Mouse (Mus musculus): ENCODE results near the gene Fyn.

Fyn gene

DNA sequence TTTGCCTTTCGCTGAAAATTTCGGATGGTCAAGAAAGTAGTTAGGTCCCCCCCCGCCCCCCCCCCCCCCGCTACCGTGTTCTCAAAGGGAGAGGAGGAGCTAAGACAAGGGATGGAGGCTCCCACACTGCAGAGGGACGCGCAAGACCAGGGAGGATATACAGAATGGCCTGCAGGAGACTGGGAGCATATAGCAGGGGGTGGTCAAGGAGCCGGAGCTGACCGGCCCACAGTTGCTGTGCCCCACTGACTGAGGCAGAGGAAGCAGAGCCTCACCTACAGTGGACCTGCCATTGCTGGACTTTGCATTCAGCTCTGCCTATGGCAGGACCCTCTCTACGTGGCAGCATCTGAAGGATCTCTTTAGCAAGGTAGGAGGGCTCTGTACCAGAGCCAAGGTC, 10.6 kb downstream of the Fyn start:
- no peak for DNase-seq

DNA sequence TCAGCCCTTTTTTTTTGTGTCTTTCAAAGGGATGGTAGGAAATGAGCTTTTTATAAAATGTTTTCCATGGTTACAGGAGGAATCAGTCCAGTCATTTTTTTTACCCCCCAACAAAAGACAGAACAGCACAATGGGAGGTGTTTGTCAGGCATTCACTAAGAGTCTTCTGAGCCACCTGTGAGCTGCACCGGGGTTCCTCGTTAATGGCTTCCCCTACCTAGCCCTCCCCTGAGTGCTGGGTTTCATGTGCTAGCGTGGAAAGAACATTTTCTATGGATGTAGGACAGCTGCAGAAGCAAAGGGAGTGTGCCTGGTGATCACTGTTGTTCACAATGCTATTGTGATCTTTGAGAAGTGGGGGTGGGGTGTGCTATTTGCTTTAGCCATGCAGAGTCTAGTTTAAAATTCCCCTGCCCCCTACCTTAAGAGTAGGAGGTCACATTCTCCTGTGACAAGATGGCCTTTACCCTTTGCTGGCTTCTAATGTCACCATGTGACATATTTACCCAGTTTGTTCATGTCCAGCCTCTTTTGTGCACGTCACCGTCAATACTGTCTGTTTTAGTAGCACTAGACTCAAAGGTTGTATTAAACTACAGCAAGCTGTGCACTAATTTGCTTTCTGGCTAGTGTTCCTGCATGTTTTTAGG, 11.2 kb downstream of the Fyn start:
- DNase-seq, result no peak

DNA sequence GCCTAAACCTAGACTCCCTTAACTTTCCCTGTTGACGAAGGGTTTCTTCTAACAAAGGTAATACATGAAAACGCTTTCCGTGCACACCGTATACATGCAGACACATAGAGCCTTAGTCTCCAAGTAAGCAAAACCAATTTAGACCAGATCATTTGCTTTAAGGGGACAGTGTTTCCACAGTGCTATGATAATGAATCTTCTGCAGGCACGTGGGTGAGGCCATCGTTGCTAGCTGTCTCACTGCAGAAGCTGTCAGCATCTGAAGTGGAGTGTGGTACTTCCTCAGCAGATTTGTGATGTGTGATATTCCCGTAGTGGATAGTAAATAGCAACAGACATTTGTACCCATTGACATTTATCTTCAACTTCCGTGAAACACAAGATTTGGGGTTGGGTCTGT, 16.6 kb downstream of the Fyn start:
- DNase-seq, result no peak

DNA sequence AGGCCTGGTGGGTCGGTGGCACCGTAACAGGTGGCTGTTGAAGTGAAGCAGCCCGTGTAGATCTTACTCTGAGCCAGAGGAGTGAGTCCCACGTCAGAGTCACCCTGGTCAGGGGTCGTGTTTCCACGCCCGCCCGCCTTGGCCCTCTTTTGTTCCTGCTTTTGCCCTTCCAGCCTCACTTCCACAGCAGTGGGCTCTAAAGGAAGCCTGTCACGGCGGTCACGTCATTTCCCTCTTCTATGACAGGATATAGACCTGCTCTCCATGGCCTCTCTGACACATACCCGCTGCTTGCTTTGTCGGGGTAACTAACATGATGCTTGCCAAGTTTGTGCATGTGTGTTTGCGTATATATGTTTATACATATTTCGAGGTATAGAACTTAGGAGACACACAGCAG, 17.5 kb downstream of the Fyn start:
- DNase-seq, result no peak

DNA sequence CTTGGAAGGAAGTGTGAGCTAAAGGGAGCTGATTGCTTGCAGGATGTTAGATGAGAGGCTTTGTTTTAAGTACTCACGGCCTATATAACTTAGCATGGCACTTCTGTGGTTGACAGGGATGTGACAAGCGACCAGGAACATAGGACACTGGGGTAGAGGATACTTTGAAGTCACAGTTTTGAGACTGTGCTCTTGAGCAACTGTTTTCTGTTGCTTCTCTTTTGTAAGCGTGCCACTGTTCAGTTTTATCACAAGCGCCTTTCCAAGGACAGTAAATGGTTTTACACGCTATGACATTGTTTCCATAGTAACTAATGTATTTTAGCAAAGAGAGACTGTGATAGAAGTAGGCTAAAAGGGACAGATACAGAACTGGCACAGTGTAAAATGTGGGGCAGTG, 18.4 kb downstream of the Fyn start:
- no peak for DNase-seq

DNA sequence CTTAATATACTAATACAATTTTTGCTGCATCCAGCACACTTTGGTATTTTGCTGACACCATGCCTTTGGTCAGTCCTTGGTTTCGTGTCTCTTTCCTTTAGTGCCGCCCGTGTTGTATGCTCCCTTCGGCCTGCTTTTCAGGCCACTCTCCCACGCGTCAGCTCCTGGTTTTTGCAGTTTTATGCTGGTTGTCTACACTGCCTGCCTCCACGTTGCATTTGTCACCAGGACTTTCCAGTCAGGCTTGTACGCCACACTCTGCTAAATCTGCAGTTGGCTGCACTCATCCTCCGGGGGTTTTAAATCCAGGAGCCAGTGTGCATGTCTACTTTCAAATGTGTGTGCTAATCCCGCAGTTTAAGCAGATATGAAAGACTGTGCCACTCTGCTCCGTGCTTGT, 18.9 kb downstream of the Fyn start:
- DNase-seq, result no peak

DNA sequence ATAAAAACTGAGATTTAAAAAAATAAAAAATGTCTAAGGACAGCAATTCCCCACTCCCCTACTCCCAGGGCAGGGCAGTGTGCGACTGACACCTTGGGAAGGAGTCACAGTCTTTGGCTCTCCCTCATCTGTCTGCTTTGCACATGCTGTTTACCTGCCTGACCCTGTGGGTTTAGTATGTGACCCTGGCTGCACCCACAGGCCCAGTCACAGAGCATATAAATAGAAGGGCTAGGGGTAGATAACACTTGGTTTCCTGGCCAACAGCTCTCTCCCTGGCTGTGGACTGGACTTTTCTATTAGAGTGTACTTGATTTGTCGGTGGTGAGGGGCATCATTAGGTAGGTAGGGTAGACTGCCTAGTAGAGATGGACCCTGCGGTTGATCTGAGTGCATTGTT, 19.5 kb downstream of the Fyn start:
- DNase-seq, result no peak

DNA sequence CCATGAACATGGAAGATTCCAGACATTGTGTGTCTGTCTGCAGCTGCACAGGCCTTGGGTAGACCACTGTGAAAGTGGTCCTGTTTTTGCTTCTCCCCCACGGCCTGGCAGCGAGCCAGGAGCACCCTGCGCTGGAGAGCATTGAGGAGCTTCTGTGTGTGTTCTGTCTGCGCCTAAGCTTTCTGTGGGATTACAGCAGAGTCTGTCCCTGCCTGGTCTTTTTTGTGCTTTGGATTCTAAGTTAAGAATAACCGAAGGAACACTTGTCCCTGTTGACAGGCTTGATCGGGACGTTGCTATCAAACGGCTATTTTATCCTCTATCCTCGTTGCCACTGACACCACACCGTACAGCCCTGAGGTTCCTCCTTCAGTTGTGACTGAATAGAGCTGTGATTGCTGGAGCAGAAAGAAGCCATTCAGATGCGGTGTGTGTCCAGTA, 20.8 kb downstream of the Fyn start:
- no peak for DNase-seq

DNA sequence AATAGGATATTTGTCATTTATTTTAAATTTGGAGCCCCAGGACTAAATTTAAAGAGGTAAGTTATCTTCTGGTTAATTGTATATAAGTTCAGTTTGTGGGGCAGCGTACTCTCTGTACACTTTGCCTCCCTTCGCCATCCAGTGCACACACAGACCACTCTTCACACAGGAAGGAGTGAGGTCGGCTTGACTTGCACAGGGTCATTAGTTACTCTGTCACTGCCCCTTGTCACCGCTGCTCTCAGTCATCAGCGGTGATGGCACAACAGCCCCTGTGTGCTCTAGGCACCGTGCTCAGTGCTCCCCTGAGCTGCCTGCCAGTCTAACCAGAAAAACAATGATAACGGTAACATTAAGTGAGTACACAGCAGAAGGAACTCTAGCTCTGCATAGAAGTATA, 21.9 kb downstream of the Fyn start:
- no peak for DNase-seq

DNA sequence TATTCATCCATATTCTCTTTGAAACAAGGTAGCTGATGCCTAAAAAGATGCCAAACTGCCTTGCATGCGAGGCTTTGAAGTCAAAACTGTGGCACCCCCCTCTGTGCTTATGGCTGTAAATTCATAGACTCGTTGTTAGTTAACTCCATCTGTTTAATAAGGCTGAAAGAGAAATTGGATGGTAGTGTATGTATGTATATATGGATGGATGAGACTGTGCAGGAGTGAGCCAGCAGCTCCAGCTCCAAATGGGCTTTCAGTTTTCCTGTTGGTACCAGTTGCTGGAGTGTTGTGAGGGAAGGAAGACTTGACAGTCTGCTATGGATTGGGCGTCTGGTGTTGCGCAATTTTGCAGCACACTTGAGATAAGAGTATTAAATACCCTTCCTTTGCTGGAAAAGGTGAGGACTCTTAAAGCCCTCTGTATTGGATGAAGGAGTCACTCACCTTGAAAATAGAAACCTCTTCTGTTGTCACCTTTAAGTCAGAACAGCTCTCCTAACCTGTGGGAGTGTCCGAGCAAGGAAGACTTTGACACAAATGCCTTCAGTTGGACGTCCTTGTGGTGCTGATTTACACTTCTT, 24.3 kb downstream of the Fyn start:
- DNase-seq, result no peak

DNA sequence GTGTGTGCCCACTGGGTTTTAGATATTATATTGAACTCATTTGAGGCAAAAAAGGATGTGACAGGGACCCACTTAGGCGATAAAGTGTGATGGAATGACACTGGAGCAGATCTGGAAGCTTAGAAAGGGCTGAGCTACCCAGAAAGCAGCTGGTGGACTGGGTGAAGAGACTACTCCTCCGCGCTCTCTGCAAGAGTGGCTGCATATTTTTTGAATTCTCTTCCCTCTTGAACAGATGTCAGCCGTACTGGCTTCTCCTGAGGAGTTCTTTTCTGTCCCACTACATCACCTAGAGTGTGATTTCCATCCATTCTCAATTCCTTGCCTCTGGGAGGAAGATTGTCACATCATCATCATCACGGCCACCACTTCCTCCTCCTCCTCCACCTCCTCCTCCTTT, 26.9 kb downstream of the Fyn start:
- DNase-seq, result no peak

DNA sequence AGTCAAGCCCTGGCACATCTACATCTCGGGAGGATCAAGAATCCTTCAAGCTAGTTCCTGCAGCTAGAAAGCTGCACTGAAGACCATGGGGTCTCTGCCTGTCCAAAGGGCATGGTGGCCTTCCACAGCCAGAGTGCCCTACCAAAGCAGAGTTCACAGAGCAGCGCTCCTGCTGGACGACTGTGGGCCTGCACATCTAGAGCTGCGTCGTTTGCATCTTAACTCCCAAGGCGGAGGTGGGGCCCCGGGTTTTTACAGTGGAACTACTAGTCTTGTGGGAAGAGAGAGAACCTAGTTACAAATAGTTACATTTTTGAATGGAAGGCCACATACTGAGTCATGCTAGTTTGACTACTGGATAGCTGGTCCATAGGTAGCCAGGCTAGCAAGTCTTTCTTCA, 30.3 kb downstream of the Fyn start:
- DNase-seq, result no peak

DNA sequence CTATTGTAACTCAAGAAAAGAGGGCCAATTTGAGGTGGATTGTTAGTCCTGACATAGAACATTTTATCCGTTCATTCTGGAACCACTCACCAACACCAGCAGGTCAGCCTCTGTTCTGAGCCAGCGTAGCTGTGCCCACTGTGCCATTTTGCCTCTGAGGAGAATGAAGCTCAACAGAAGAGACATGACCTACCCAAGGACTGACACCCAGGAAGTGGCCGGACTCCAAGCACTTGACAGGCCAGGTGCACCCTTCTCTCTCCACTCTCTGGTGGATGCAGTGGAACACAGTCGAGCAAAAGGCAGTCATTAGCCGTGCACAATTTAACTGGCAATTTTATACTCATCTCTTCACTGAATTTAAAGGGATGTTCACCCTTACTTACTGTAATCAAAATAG, 31.5 kb downstream of the Fyn start:
- no peak for DNase-seq

DNA sequence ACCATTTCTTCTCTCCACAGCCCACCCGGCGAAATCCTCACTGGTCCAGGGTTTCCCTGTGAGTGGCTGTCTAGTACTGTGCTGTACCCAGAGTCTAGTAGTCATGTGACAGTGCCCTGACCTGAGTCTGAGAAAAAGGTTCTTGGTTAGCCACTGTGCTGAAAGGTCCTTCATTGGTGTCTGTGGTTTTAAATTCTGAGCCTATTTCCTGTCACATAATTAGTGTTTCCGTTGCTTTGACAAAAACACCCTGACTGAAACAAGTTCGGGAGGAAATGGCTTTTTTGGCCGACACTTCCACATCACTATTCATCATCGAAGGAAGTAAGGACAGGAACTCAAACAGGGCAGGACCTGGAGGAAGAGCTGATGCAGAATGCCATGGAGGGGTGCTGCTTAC, 33.8 kb downstream of the Fyn start:
- DNase-seq, result peak in 1 of 2 experiments; percentile 25

DNA sequence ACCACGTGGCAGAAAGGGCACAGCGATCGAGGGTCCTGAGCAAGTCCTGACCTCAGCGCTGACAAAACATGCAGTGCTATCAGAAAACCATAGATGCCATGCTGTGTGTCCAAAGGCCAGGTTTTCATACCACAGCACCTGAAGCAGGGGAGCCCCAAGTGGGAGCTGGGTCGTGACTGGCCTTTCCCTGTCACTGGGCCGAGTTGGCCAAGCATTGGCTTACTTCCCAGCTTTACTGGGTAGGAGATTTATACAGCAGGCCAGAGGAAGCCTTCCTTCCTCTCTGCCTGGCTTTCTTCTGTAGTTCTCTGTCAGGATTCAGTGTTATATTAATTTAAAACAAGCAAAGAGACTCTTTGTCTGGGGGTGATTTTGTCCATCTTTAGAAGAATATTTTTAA, 35.1 kb downstream of the Fyn start:
- DNase-seq, result no peak

DNA sequence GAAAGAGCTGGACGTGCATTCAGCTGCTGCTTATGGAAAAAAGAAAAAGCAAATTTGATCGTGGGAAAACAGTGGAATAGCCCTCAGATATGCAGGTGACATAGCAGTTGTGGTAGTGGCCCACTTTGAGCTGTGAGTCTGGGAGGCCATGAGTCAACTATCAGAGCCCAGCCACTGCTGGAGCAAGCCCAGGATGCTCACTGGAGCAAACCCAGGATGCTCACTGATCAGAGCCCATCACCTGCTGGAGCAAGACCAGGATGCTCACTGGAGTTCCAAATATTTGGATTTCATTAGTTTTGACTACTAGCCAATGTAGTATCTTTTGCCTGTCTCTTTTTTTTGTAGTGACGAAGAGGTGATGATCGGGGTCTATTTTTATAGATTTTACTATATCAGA, 35.5 kb downstream of the Fyn start:
- DNase-seq, result no peak

DNA sequence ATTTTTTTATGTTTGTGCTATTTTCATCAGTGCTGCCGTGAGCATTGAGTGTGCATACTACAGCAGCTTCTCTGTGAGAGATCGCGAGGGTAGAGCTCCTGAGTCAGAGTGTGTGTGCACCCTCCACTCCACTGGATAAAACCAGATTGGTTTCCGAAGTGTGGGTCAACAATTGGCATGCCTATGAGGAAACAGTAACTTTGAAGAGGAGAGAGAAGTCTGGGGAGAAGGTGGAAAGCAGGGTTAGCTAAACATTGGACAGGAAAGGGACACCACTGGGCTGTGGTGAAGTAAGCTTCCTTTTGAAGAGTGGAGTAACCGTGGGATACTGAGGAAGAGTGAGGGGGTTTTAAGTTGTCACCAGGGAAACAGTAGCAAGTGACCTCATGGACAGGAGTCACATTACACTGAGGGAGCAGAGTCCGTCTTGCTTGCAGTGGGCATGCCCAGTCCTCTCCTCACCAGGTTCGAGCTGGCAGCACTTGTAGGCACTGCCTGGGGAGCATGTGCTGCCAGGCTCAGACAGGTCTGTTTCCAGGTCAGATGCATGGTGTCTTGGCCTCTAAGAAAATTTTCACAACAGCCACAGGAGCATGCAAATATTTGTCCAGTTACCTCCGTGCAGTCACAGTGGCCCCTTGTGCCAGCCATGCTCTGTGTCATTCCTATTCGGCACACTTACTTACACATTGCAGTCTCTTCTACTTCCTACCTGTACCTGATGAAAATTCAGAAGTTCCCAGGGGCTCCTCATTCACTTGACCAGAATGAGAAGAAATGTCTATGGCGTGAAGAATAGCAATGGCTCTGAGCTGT, 37.5 kb downstream of the Fyn start:
- no peak for DNase-seq

DNA sequence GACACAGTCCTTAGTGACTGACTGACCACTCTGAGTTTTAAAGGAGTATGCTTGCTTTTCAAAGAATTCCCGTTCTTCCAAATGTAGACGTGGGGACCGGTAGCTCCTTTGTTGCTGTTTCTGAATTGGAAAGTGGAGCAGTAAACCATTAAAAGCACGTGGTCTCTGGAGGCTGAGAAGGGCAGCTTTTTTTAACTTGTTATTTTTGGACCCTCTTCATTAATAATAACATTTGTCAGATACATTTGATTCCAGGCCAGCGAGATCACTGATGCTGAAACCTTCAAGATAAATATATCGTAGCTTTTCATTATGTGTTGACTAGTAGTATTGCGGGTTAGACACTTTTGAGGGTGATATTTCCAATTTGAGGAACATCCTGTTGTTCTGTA, 38.1 kb downstream of the Fyn start:
- no peak for DNase-seq

DNA sequence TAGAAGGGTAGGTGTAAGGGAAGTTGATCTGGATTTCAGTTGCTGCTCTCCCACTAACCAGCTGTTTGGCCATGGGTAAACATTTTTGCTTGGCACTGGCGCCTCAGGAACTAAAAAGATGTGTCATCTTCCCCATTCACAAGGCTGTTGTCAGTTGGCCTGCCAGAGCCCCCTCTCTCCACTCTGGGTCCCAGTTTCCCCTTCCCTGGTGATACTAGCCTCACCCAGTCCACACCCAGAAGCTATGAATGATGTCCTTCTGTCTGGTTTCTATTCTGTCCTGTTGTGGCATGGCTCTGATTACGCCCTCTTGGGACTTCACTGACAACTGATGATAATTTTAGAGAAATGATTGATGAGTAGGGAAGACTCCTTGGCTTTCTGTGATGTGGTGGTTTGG, 38.9 kb downstream of the Fyn start:
- no peak for DNase-seq

DNA sequence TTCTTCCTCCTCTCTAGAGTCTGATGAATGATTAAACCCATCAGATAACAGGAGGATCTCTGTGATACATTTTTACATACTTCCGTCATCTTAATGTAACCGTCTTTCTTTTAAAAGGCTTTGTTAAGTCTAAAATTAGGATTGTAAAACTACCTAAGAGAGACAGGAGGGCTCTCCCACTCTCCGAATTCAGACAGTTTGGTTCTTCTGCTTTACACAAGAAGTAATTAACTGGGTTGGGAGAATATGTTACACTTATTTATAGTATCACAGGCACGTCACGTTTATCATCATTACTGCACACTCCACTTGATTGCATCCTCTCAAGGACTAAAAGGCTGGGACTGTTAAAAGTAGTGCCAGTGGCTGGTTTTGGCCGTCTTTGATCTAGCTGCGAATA, 40.9 kb downstream of the Fyn start:
- no peak for DNase-seq

DNA sequence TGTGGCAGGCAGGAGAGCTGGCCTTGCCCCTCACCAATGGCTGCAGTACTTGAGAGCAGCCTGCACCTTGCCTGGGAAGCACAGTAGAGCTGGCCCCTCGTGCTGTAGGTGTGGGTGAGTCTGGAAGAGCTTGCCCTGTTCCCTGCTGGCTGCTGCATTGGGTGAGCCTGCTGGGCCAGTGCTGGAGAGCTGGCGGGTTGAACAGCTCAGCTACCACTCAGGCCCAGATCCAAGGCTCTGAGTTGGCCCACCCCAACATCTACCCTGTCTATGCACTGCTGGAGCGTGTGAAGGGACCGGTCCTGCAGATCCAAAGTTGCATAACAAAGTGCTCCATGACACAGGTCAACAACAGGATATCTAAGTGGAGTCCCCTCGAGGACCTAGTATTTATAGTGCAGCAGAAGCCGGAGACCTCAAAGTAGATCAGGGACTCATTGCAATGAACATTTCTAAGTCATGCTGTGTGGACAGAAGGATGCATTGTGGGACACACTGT, 41.5 kb downstream of the Fyn start:
- no peak for DNase-seq

DNA sequence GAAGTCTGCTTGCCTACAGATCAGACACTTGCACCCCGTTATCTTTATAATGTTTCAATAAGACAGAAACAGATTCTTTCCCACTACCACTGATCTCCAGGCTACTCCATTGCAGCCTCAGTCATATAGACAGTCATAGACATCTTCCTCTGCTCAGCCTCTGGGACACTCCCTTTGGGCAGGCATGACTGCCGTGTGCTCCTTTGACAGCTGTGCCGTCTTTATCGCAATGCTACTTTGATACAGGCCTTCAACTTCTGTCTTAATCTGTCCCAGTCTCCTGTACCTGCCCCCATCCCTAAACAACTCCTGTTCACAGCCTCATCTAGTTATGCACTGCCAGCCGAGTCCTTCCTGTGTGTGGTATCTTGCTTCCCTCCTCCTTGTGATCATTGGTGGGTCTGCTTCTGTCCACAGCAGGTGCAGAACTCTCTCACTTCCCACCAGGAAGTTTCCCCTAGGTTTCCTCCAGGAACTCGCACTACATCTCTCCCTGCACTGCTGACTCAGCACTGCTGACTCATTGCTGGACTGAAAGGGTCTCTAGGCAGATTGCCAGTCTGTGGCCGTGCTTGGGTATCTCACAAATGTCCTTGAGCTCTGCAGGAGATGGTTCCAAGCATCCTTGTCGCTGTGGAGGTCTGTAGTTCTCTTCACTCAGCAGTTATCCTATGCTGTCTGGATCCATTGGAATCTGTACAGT, 43.4 kb downstream of the Fyn start:
- DNase-seq, result no peak

DNA sequence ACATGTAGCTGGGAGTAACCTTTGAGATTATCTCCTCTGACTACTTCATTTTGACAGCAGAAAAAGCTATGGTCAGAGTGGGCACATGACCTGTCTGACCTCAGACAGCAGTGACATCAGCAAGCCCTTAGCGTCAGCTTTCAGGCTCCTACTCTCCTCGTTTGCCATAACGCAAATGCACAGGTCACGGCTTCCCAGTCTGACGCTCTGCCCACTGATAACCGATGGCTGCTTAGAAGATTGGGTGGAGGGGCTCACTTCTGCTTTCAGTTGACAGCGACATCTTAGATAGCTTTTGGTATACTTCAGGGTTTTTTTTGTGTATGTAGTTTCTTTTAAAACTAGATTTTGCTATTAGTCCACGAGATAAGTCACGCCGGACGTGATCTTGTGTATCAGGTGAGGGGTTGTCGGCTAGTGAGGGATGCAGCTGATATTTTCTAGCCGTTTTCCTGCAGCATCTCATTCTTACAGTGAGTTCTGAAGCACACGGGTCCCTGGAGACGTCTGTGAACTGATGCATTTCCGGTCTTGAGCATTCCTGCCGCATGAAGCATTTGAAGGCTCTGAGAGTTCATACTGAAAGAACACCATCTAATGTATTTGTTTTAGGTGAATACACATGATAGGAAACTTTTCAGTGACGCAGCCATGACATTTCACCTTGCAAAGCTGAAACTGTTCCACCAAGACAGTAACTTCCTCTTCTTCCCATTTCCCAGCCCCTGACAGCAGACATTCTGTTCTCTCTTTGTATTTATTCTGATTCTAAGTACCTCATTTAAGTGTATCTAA, 44.4 kb downstream of the Fyn start:
- DNase-seq, result peak; percentile 35 to 39

Measured in spleen, adult 18-20 months (tissue).